Mouse (Mus musculus) midbrain, embryonic 16.5 days (tissue): ENCODE measurements at regions not wholly inside any gene's neighbourhood (a gene's known extent, or its start where the extent isn't known, plus 50 kb on each side); places are given as distances from the start of the nearest gene placed in this dataset.
"Not testable (repeated sequence)": the region's sequence is repeated elsewhere in the genome, so short reads cannot be mapped to it uniquely, and the experiment has no call there.

Source experiments
- ATAC-seq: fragments of 200-750 bp; cut with Nextera tagmentation; 2 replicates; pipeline ENCODE4 v1.8.0; 2017; ENCODE audit warnings: moderate TSS enrichment
- H3K27ac ChIP-seq: fragments of 300-500 bp; sonication (generic); 2 replicates; pipeline ENCODE4 v1.5.1; 2014; ENCODE audit warnings: mild to moderate bottlenecking, low read length, mixed read lengths
- H3K27me3 ChIP-seq: fragments of 300-500 bp; sonication (generic); 2 replicates; pipeline ENCODE4 v1.6.1; 2014; ENCODE audit warnings: low read depth, low read length, mixed read lengths; ENCODE audit not compliant: control insufficient read depth, insufficient read depth
- H3K36me3 ChIP-seq: fragments of 300-500 bp; sonication (generic); 2 replicates; pipeline ENCODE4 v1.6.1; 2014; ENCODE audit warnings: mild to moderate bottlenecking, low read length, moderate library complexity, mixed read lengths; ENCODE audit not compliant: control insufficient read depth, insufficient read depth
- H3K4me1 ChIP-seq: fragments of 300-500 bp; sonication (generic); 2 replicates; pipeline ENCODE4 v1.6.1; 2014; ENCODE audit warnings: mild to moderate bottlenecking, low read length, mixed read lengths; ENCODE audit not compliant: control insufficient read depth, insufficient read depth
- H3K4me2 ChIP-seq: fragments of 300-500 bp; sonication (generic); 2 replicates; pipeline ENCODE4 v1.6.1; 2014; ENCODE audit warnings: mild to moderate bottlenecking, low read length, mixed read lengths
- H3K4me3 ChIP-seq: fragments of 300-500 bp; sonication (generic); 2 replicates; pipeline ENCODE4 v1.5.1; 2014; ENCODE audit warnings: low read depth, mild to moderate bottlenecking, low read length, moderate library complexity, mixed read lengths
- H3K9ac ChIP-seq: fragments of 300-500 bp; sonication (generic); 2 replicates; pipeline ENCODE4 v1.6.1; 2014; ENCODE audit warnings: low read depth, low read length, mixed read lengths
- H3K9me3 ChIP-seq: fragments of 300-500 bp; sonication (generic); replicated peaks from 2 replicates; pipeline ENCODE4 v1.6.1; 2014; ENCODE audit warnings: mild to moderate bottlenecking, low read length, mixed read lengths; ENCODE audit not compliant: control insufficient read depth, poor library complexity, severe bottlenecking
- WGBS: fragments of 180-500 bp; shearing (Covaris S2); extraction: QIAGEN DNeasy Blood & Tissue Kit; methylation state at CpG from one replicate; pipeline ENCODE4 v1.1.7; 2014; 5-methylcytosine and 5-hydroxymethylcytosine counted together

DNA sequence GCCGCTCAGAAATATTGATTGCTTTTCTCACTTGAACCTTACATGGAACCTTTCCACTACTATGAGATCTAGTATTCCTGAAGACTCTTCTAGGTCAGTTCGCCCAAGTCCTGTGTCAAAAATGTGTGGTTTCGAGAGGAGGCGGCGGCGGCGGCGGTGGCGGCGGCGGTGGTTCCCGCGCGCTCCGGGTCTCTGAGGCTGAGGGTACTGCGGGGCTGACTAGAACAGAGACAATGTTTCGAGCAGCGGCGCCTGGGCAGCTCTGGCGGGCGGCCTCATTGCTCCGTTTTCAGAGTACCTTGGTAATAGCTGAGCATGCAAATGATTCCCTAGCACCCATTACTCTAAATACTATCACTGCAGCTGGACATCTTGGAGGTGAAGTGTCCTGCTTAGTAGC lies 957.0 kb upstream of the Gm597 start:
- not testable (repeated sequence) for ATAC-seq

DNA sequence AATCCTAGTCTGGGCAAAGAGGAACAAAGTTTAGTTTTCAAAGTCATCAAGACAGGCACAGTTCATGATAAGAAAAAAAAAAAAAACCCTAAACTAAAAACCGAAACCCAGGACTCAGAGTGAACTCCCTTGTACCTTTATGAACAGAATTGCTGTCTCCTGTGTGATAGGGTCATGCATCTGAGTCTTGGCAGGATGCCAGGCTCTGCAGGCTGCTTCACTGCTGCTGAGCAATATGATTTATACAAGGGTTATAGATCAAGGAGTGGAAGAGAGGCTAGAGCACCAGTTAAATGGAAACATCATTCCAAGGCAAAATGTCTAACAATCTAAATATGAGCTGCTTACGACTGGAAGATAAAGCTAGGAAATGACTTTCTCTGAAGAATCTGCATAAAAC lies 951.9 kb upstream of the Gm597 start:
- ATAC-seq, result peak; percentile 56; the same call in 1 of the 2 replicates

More for the DNA sequence above, 957.0 kb upstream of the Gm597 start:
- H3K9ac ChIP-seq, H3K4me2 ChIP-seq, H3K9me3 ChIP-seq, H3K27ac ChIP-seq, H3K27me3 ChIP-seq, H3K36me3 ChIP-seq, H3K4me1 ChIP-seq, H3K4me3 ChIP-seq: not testable (repeated sequence)
- WGBS, result 87% methylated on average over 22 of the region's 22 CpGs

More for the DNA sequence above, 951.9 kb upstream of the Gm597 start:
- Histone ChIP-seq H3K9ac (no peak overlapping the region), H3K36me3 (no peaks in the 10 kb centered on the region), H3K27me3 (no peaks in the 10 kb centered on the region), H3K9me3 (no peaks in the 10 kb centered on the region), H3K4me2 (no peak overlapping the region), H3K4me1 (no peaks in the 10 kb centered on the region), H3K4me3 (no peak overlapping the region), H3K27ac (no peak overlapping the region)
- WGBS, result 45% methylated on average over 2 of the region's 2 CpGs
